Mouse (Mus musculus) stomach, embryonic 15.5 days (tissue): Measurements from ENCODE around the gene Olfr1243. TPM values are rescaled to one million over a fixed set of nuclear protein-coding genes. Genes with fewer than 3 reads are reported as not detected.
"Not testable (repeated sequence)": the region's sequence is repeated elsewhere in the genome, so short reads cannot be mapped to it uniquely, and the experiment has no call there.

Source experiments
- ATAC-seq: fragments of 200-750 bp; cut with Nextera tagmentation; 2 replicates; pipeline ENCODE4 v1.8.0; 2017; ENCODE audit warnings: low read depth, moderate number of reproducible peaks, moderate TSS enrichment; ENCODE audit not compliant: insufficient read depth, low FRiP score
- H3K27ac ChIP-seq: fragments of 300-500 bp; sonication (generic); 2 replicates; pipeline ENCODE4 v1.5.1; 2015; ENCODE audit warnings: mild to moderate bottlenecking, inconsistent platforms
- H3K27me3 ChIP-seq: fragments of 300-500 bp; sonication (generic); replicated peaks from 2 replicates; pipeline ENCODE4 v1.6.1; 2015; ENCODE audit warnings: inconsistent platforms
- H3K36me3 ChIP-seq: fragments of 300-500 bp; sonication (generic); 2 replicates; pipeline ENCODE4 v1.6.1; 2015; ENCODE audit warnings: inconsistent platforms
- H3K4me1 ChIP-seq: fragments of 300-500 bp; sonication (generic); 2 replicates; pipeline ENCODE4 v1.6.1; 2015; ENCODE audit warnings: inconsistent platforms
- H3K4me2 ChIP-seq: fragments of 300-500 bp; sonication (generic); 2 replicates; pipeline ENCODE4 v1.6.1; 2015; ENCODE audit warnings: mild to moderate bottlenecking, inconsistent platforms
- H3K4me3 ChIP-seq: fragments of 300-500 bp; sonication (generic); replicated peaks from 2 replicates; pipeline ENCODE4 v1.5.1; 2015; ENCODE audit warnings: inconsistent platforms
- H3K9ac ChIP-seq: fragments of 300-500 bp; sonication (generic); 2 replicates; pipeline ENCODE4 v1.6.1; 2015; ENCODE audit warnings: inconsistent platforms
- H3K9me3 ChIP-seq: fragments of 300-500 bp; sonication (generic); 2 replicates; pipeline ENCODE4 v1.6.1; 2016; ENCODE audit warnings: inconsistent platforms
- WGBS: fragments of 180-500 bp; shearing (Covaris S2); methylation state at CpG from one replicate; pipeline ENCODE4 v1.1.7; 2015; 5-methylcytosine and 5-hydroxymethylcytosine counted together
- polyA plus RNA-seq: library from polyadenylated mRNA; unstranded; fragments of >200 nt; fragmentation: Nextera tagmentation; extraction: Ambion mirVana; gene quantifications from 2 replicates; pipeline ENCODE4 v1.2.1, GENCODE M21; 2015

Olfr1243 gene
- not detected in 2 replicates for polyA plus RNA-seq

DNA sequence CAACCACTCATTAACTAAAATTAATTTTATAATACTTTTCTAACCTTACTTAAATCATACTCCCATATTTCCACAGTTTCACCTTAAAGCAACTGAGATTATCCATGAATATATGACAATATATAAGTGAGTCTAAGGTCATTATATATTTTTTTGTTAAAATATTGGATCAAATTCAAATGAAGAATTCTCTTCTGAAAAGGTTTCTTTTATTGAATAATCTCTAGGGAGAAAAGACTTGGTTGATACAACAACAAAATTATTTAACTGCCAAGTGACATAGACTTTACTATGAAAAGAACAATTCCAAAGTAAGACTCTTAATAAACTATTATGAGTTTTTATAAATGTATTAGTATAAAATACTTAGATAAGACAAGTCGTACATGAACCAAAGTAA lies at the start of gene Olfr1243:
TSS of gene Olfr1243 (minus strand) at position 101 of the 400 bp plus-strand sequence.
- ATAC-seq, result no peak
- no peak within 1 kb of the TSS for H3K4me3 ChIP-seq
- 84% methylated on average over 1 of the region's 1 CpGs for WGBS
- H3K9me3 ChIP-seq, result no peaks in the 10 kb centered on the region
- H3K4me1 ChIP-seq, result no peaks in the 10 kb centered on the region
- H3K4me2 ChIP-seq, result no peak within 1 kb of the TSS
- H3K27ac ChIP-seq, result no peak within 1 kb of the TSS
- no peak within 1 kb of the TSS for H3K9ac ChIP-seq
- no peaks in the 10 kb centered on the region for H3K36me3 ChIP-seq
- no peaks in the 10 kb centered on the region for H3K27me3 ChIP-seq

DNA sequence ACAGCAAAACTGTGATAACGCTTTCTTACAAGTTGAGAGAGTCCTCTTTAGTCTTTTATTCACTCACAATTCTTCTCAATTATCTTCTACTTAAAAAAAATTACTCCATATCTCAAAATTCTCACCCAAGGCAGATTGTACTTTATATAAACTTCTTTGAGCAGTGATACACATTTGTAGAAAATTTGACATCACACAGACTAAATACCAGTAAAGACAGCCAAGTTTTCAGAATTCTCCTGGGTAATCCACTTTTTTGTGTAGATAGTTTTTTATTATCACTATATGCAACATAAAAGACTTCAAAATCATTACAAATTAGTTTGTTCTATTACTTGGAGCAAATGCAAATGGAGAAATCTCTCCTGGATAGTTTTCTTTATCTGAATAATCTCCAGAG lies 47.1 kb upstream of the Olfr1243 start, which contains the start of gene Olfr1245:
TSS of gene Olfr1245 (minus strand) at position 101 of the 400 bp plus-strand sequence.
- no peak within 1 kb of the TSS for H3K9ac ChIP-seq
- H3K4me3 ChIP-seq, result no peak within 1 kb of the TSS
- 83% methylated on average over 1 of the region's 1 CpGs for WGBS
- no peak for ATAC-seq
- H3K4me2 ChIP-seq, result no peak within 1 kb of the TSS
- no peaks in the 10 kb centered on the region for H3K36me3 ChIP-seq
- H3K27me3 ChIP-seq, result no peaks in the 10 kb centered on the region
- no peak within 1 kb of the TSS for H3K27ac ChIP-seq
- H3K9me3 ChIP-seq, result no peaks in the 10 kb centered on the region
- no peaks in the 10 kb centered on the region for H3K4me1 ChIP-seq

DNA sequence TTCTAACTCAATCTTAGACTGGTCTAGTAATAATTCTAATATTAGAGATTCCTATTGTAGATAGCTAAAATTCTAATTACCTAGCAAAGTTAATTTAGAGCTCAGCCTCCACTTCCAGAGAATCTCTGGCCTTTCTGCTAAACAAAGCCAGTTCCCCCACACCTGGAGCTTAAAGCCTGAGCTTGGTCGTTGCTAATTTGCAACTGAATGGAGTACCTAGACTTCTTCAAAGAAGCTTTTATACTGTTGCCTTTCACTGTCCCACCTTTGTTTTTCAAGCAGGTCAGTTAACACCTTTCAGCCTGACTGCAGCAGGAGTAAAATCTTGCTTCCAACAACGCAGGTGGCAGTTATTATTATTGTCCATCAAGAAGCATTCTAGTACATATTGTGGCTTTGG lies 31.4 kb upstream of the Olfr1243 start:
- H3K4me1 ChIP-seq, H3K27ac ChIP-seq: not testable (repeated sequence)
- 48% methylated on average over 2 of the region's 2 CpGs for WGBS

DNA sequence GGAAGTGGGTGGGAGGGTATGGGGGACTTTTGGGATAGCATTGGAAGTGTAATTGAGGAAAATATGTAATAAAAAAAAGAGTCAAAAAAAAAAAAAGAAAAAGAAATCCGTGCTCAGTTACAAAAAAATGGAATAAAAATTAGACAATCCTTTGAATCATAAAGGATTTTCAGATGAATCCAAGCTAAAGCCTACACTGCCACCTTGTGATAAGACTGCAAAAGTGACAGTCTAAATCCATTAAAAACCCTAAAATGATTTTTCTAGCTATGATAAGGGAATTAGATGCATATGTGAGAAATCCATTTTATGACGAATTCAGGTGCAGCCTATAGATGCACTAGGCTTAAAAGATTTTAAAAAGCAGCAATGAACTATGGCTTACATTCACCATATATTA lies 13.2 kb upstream of the Olfr1243 start:
- Histone ChIP-seq H3K4me2 (no peak overlapping the region), H3K9me3 (no peaks in the 10 kb centered on the region), H3K36me3 (no peaks in the 10 kb centered on the region), H3K27ac (no peak overlapping the region), H3K9ac (no peak overlapping the region), H3K27me3 (no peaks in the 10 kb centered on the region), H3K4me3 (no peak overlapping the region), H3K4me1 (no peaks in the 10 kb centered on the region)
- 39% methylated on average over 2 of the region's 2 CpGs for WGBS
- no peak for ATAC-seq

More for the DNA sequence above, 31.4 kb upstream of the Olfr1243 start:
- H3K9ac ChIP-seq, H3K27me3 ChIP-seq, H3K36me3 ChIP-seq, H3K4me3 ChIP-seq, H3K4me2 ChIP-seq, ATAC-seq, H3K9me3 ChIP-seq: not testable (repeated sequence)

DNA sequence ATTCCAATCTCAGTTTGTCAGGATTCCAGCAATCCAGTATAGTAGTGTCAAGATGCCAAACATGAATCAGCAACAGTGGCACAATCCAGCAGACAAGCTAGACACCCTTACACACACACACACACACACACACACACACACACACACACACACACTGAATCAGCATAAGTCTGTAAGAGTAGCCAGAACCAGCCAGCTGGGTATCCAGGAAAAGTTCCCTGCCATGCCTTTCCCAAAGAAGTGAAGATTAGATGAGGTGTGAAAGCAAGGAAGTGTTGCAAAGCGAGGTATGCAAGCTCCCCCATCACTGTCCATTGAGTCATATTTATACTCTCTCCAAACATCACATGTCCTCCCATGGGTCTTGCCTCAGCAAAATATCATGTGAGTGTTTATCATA lies 8.6 kb upstream of the Olfr1243 start:
- ATAC-seq, result no peak
- H3K9me3 ChIP-seq, result no peaks in the 10 kb centered on the region

DNA sequence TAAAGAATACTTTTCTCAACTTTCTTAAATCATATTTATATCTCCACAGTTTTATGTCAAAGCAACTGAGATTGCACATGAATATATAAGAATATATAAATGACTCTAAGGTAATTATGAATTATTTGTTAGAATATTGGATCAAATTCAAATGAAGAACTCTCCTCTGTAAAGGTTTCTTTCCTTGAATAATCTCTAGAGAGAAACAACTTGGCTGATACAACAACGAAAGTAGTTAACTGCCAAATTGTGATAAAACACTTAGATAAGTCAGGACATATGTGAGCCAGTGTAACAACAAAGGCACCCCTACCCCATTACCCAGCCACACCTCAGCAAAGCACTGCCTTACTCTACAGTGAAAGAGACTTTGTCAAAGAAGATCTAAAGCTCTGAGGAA lies 33.1 kb downstream of the Olfr1243 start, which contains the start of gene Olfr1242:
TSS of gene Olfr1242 (minus strand) at position 101 of the 400 bp plus-strand sequence.
- H3K4me1 ChIP-seq, result no peaks in the 10 kb centered on the region
- no peaks in the 10 kb centered on the region for H3K9me3 ChIP-seq
- WGBS, result 57% methylated on average over 1 of the region's 1 CpGs
- no peak within 1 kb of the TSS for H3K4me3 ChIP-seq
- H3K27me3 ChIP-seq, result no peaks in the 10 kb centered on the region
- no peak within 1 kb of the TSS for H3K4me2 ChIP-seq
- no peaks in the 10 kb centered on the region for H3K36me3 ChIP-seq
- ATAC-seq, result no peak
- no peak within 1 kb of the TSS for H3K27ac ChIP-seq
- no peak within 1 kb of the TSS for H3K9ac ChIP-seq

More for the DNA sequence above, 8.6 kb upstream of the Olfr1243 start:
- Histone ChIP-seq H3K4me2 (no peak overlapping the region), H3K4me3 (no peak overlapping the region), H3K4me1 (no peaks in the 10 kb centered on the region), H3K9ac (no peak overlapping the region), H3K36me3 (no peaks in the 10 kb centered on the region), H3K27ac (no peak overlapping the region), H3K27me3 (no peaks in the 10 kb centered on the region)
- 60% methylated on average over 1 of the region's 1 CpGs for WGBS

DNA sequence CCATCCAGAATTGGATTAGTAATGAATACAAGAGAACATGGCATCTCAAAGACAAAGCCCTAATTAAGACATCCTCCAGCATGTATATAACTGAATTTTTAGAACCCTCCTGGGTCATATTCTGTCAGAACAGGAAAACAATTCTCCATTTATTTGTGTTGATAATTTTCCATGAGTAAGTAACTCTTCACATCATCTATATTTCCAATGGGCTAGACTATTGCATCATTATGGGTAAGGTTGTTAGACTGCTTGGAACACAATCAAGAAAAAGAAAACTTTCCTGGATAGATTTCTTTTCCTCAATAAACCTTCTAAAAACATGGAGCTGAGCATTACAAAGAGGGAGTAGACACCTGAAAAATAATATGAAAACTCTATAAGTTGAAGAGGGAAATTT lies 44.3 kb downstream of the Olfr1243 start, which contains the start of gene Olfr1241:
TSS of gene Olfr1241 (minus strand) at position 101 of the 400 bp plus-strand sequence.
- Histone ChIP-seq H3K4me3 (no peak within 1 kb of the TSS), H3K36me3 (no peaks in the 10 kb centered on the region), H3K27ac (no peak within 1 kb of the TSS), H3K27me3 (no peaks in the 10 kb centered on the region), H3K9me3 (no peaks in the 10 kb centered on the region), H3K9ac (no peak within 1 kb of the TSS), H3K4me2 (no peak within 1 kb of the TSS), H3K4me1 (no peaks in the 10 kb centered on the region)
- ATAC-seq, result no peak

Other genes with a start within 250 kb of the Olfr1243 start
- not detected in 2 replicates for gene Olfr1229, start 243.5 kb downstream of the Olfr1243 start, polyA plus RNA-seq
- gene Olfr1230, start 234.2 kb downstream of the Olfr1243 start, polyA plus RNA-seq, result not detected in 2 replicates
- gene Olfr1231, start 224.4 kb downstream of the Olfr1243 start, polyA plus RNA-seq, result not detected in 2 replicates
- not detected in 2 replicates for gene Olfr1232, start 201.8 kb downstream of the Olfr1243 start, polyA plus RNA-seq
- not detected in 2 replicates for gene Olfr1233, start 189.1 kb downstream of the Olfr1243 start, polyA plus RNA-seq
- not detected in 2 replicates for gene Olfr1234, start 166.6 kb downstream of the Olfr1243 start, polyA plus RNA-seq
- gene Olfr1238, start 121.8 kb downstream of the Olfr1243 start, polyA plus RNA-seq, result not detected in 2 replicates
- gene Olfr1239, start 111.1 kb downstream of the Olfr1243 start, polyA plus RNA-seq, result not detected in 2 replicates
- not detected in 2 replicates for gene Olfr1240, start 88.5 kb downstream of the Olfr1243 start, polyA plus RNA-seq
- not detected in 2 replicates for gene Olfr1241, start 44.4 kb downstream of the Olfr1243 start, polyA plus RNA-seq
- not detected in 2 replicates for gene Olfr1242, start 33.2 kb downstream of the Olfr1243 start, polyA plus RNA-seq
- not detected in 2 replicates for gene Olfr1245, start 47.0 kb upstream of the Olfr1243 start, polyA plus RNA-seq
- not detected in 2 replicates for gene Olfr1246, start 61.7 kb upstream of the Olfr1243 start, polyA plus RNA-seq
- 0.03 TPM in 1 of 2 replicates, not detected in the other for gene Olfr1247, start 82.6 kb upstream of the Olfr1243 start, polyA plus RNA-seq
- not detected in 2 replicates for gene Olfr1248, start 86.8 kb upstream of the Olfr1243 start, polyA plus RNA-seq
- not detected in 2 replicates for gene Olfr1249, start 103.5 kb upstream of the Olfr1243 start, polyA plus RNA-seq
- not detected in 2 replicates for gene Olfr1250, start 130.0 kb upstream of the Olfr1243 start, polyA plus RNA-seq
- not detected in 2 replicates for gene Olfr1251, start 140.4 kb upstream of the Olfr1243 start, polyA plus RNA-seq
- gene Olfr1252, start 193.5 kb upstream of the Olfr1243 start, polyA plus RNA-seq, result not detected in 2 replicates
- gene Olfr1253, start 225.6 kb upstream of the Olfr1243 start, polyA plus RNA-seq, result not detected in 2 replicates